Mouse (Mus musculus) small intestine, adult 2 months (tissue): ENCODE results near the gene Tmem86a.

Experiments
- CTCF ChIP-seq: fragments of 200-500 bp; IDR thresholded peaks from 2 replicates; pipeline ENCODE4 v1.5.1; 2012; ENCODE audit warnings: low read depth, mild to moderate bottlenecking, control low read depth, inconsistent platforms, low read length, moderate library complexity, mixed read lengths; ENCODE audit not compliant: insufficient replicate concordance, insufficient read length; ENCODE audit errors: extremely low read depth
- POLR2A ChIP-seq: fragments of 200-500 bp; IDR thresholded peaks from 2 replicates; pipeline ENCODE4 v1.6.1; 2012; ENCODE audit warnings: low read depth, mild to moderate bottlenecking, control low read depth, inconsistent platforms, low read length, moderate library complexity

DNA sequence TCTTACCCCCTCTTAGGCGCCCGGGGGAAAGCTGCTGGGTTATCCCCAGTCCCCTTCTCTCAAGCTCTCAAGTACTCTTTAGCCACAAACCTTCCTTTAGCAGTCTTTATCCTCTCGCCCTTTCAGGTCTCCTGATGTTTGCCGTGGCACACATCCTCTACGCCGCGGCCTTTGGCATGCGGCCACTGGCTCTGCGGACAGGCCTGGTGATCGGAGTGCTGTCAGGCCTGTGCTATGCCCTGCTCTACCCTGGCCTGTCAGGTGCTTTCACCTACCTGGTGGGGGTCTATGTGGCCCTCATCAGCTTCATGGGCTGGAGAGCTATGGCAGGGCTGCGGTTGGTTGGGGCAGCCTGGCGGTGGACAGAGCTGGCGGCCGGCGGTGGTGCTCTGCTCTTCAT lies 2.9 kb downstream of the Tmem86a start:
- TF ChIP-seq CTCF (no peak), POLR2A (no peak)
